Mouse (Mus musculus): ENCODE measurements around the gene Nudt16l1.

GRCm38 (mm10) chr16:4913783-4914735, 24.5 kb upstream of the Nudt16l1 start:
- TF ChIP-seq POLR2A (IDR thresholded peaks at IDR 0.05; ENCODE audit: insufficient read depth, low read length) = no peak
- 0 out of 2 replicates have a peak, but pooled peaks have one; percentile 7 for TF ChIP-seq EP300 (IDR thresholded peaks at IDR 0.05; ENCODE audit: insufficient read depth, low read depth, low read length)
- peak; percentile 74 for TF ChIP-seq CTCF (IDR thresholded peaks at IDR 0.05; ENCODE audit: low read depth, low read length)

Measured in ES-Bruce4 (cell line).